Mouse (Mus musculus) hindbrain, embryonic 10.5 days (tissue): ENCODE data around the gene Pigo. TPM values are rescaled to one million over a fixed set of nuclear protein-coding genes. Genes with fewer than 3 reads are reported as not detected.

ENCODE experiments used
- DNase-seq: peaks from one replicate; pipeline ENCODE4 v3.0.0-alpha.2; 2017; ENCODE audit warnings: low spot score
- H3K27ac ChIP-seq: fragments of 300-500 bp; sonication (generic); 2 replicates; pipeline ENCODE4 v1.5.1; 2016; ENCODE audit warnings: mild to moderate bottlenecking, moderate library complexity
- H3K27me3 ChIP-seq: fragments of 300-500 bp; sonication (generic); 2 replicates; pipeline ENCODE4 v1.6.1; 2016; ENCODE audit warnings: mild to moderate bottlenecking; ENCODE audit not compliant: poor library complexity, insufficient read depth, severe bottlenecking
- H3K36me3 ChIP-seq: fragments of 300-500 bp; sonication (generic); 2 replicates; pipeline ENCODE4 v1.6.1; 2016; ENCODE audit warnings: mild to moderate bottlenecking, moderate library complexity
- H3K4me1 ChIP-seq: fragments of 300-500 bp; sonication (generic); replicated peaks from 2 replicates; pipeline ENCODE4 v1.6.1; 2016; ENCODE audit warnings: mild to moderate bottlenecking
- H3K4me3 ChIP-seq: fragments of 300-500 bp; sonication (generic); 2 replicates; pipeline ENCODE4 v1.5.1; 2016; ENCODE audit warnings: mild to moderate bottlenecking, moderate library complexity
- H3K9me3 ChIP-seq: fragments of 300-500 bp; sonication (generic); 2 replicates; pipeline ENCODE4 v1.6.1; 2016; ENCODE audit warnings: mild to moderate bottlenecking, moderate library complexity
- WGBS: fragments of 180-500 bp; shearing (Covaris S2); methylation state at CpG from one replicate; pipeline ENCODE4 v1.1.7; 2016; 5-methylcytosine and 5-hydroxymethylcytosine counted together
- polyA plus RNA-seq: library from polyadenylated mRNA; unstranded; fragments of >200 nt; fragmentation: Nextera tagmentation; extraction: Ambion mirVana; gene quantifications from 2 replicates; pipeline ENCODE4 v1.2.1, GENCODE M21; 2016

Pigo gene
- 20.3 and 23.2 TPM in 2 replicates for polyA plus RNA-seq

GRCm38 (mm10) chr4:43025084-43025960 lies at the start of gene Pigo:
Gene Pigo (minus strand): TSS chr4:43025819.
- Histone ChIP-seq H3K4me3 (peak within 1 kb of the TSS; percentile 65), H3K27me3 (no peaks in the 10 kb centered on the region), H3K4me1 (peaks cover 27% of the 10 kb centered on the region), H3K36me3 (peaks cover 84% of the 10 kb centered on the region), H3K27ac (peak within 1 kb of the TSS; percentile 88), H3K9me3 (no peaks in the 10 kb centered on the region)
- WGBS = 10% methylated on average over 42 of the region's 42 CpGs
- peak; percentile 92 for DNase-seq

GRCm38 (mm10) chr4:43074923-43075322 lies 49.3 kb upstream of the Pigo start:
- H3K36me3 ChIP-seq = no peaks in the 10 kb centered on the region
- no peak overlapping the region for H3K27ac ChIP-seq
- no peak overlapping the region for H3K4me3 ChIP-seq
- no peak for DNase-seq
- H3K4me1 ChIP-seq = no peaks in the 10 kb centered on the region
- H3K27me3 ChIP-seq = no peaks in the 10 kb centered on the region
- no peaks in the 10 kb centered on the region for H3K9me3 ChIP-seq

GRCm38 (mm10) chr4:43065471-43065870 lies 39.9 kb upstream of the Pigo start:
- Histone ChIP-seq H3K27me3 (peaks cover 4% of the 10 kb centered on the region; the same call in 1 of the 2 replicates), H3K4me1 (no peaks in the 10 kb centered on the region), H3K36me3 (no peaks in the 10 kb centered on the region), H3K27ac (no peak overlapping the region), H3K9me3 (no peaks in the 10 kb centered on the region), H3K4me3 (no peak overlapping the region)
- DNase-seq = no peak
- 92% methylated on average over 4 of the region's 4 CpGs for WGBS

- Histone ChIP-seq H3K4me1 (peaks cover 5% of the 10 kb centered on the region; the same call in 1 of the 2 replicates), H3K4me3 (no peak overlapping the region), H3K27me3 (peaks cover 21% of the 10 kb centered on the region; the same call in 1 of the 2 replicates), H3K36me3 (no peaks in the 10 kb centered on the region), H3K9me3 (no peaks in the 10 kb centered on the region), H3K27ac (no peak overlapping the region)
- no peak for DNase-seq
- WGBS = 75% methylated on average over 3 of the region's 3 CpGs
Observed at GRCm38 (mm10) chr4:43060286-43060685, 34.7 kb upstream of the Pigo start.

- Histone ChIP-seq H3K4me3 (peak overlapping the region; percentile 76), H3K27me3 (peaks cover 21% of the 10 kb centered on the region; the same call in 1 of the 2 replicates), H3K27ac (peak overlapping the region; percentile 93; the same call in 1 of the 2 replicates), H3K9me3 (no peaks in the 10 kb centered on the region), H3K4me1 (peaks cover 5% of the 10 kb centered on the region; the same call in 1 of the 2 replicates), H3K36me3 (no peaks in the 10 kb centered on the region)
- 41% methylated on average over 3 of the region's 3 CpGs for WGBS
- DNase-seq = no peak
Observed at GRCm38 (mm10) chr4:43059697-43060096, 34.1 kb upstream of the Pigo start.

- no peaks in the 10 kb centered on the region for H3K9me3 ChIP-seq
- peaks cover 21% of the 10 kb centered on the region; the same call in 1 of the 2 replicates for H3K27me3 ChIP-seq
- peak; percentile 93 for DNase-seq
- peaks cover 5% of the 10 kb centered on the region; the same call in 1 of the 2 replicates for H3K4me1 ChIP-seq
- under 1% methylated on average over 90 of the region's 90 CpGs for WGBS
- H3K4me3 ChIP-seq = peak within 1 kb of the TSS; percentile 76
- H3K27ac ChIP-seq = peak within 1 kb of the TSS; percentile 93
- H3K36me3 ChIP-seq = no peaks in the 10 kb centered on the region
Observed at GRCm38 (mm10) chr4:43058753-43059654, 33.4 kb upstream of the Pigo start, which contains the start of gene Unc13b. Gene Unc13b (plus strand): TSS chr4:43058953.

GRCm38 (mm10) chr4:43058392-43058752 lies 32.8 kb upstream of the Pigo start:
- Histone ChIP-seq H3K27me3 (peaks cover 21% of the 10 kb centered on the region; the same call in 1 of the 2 replicates), H3K9me3 (no peaks in the 10 kb centered on the region), H3K27ac (peak overlapping the region; percentile 93), H3K4me1 (peaks cover 5% of the 10 kb centered on the region; the same call in 1 of the 2 replicates), H3K4me3 (peak overlapping the region; percentile 76), H3K36me3 (no peaks in the 10 kb centered on the region)
- DNase-seq = no peak
- 22% methylated on average over 8 of the region's 8 CpGs for WGBS

GRCm38 (mm10) chr4:43057654-43058053 lies 32.0 kb upstream of the Pigo start:
- H3K4me3 ChIP-seq = no peak overlapping the region
- WGBS = 93% methylated on average over 5 of the region's 5 CpGs
- H3K27ac ChIP-seq = no peak overlapping the region
- DNase-seq = no peak
- peaks cover 21% of the 10 kb centered on the region; the same call in 1 of the 2 replicates for H3K27me3 ChIP-seq
- H3K9me3 ChIP-seq = no peaks in the 10 kb centered on the region
- H3K4me1 ChIP-seq = peaks cover 5% of the 10 kb centered on the region; the same call in 1 of the 2 replicates
- H3K36me3 ChIP-seq = no peaks in the 10 kb centered on the region

- H3K27me3 ChIP-seq = no peaks in the 10 kb centered on the region; the same call in 1 of the 2 replicates
- DNase-seq = no peak
- no peak overlapping the region for H3K4me3 ChIP-seq
- no peaks in the 10 kb centered on the region for H3K36me3 ChIP-seq
- H3K27ac ChIP-seq = no peak overlapping the region
- WGBS = 11% methylated on average over 4 of the region's 4 CpGs
- peaks cover 4% of the 10 kb centered on the region for H3K4me1 ChIP-seq
- H3K9me3 ChIP-seq = no peaks in the 10 kb centered on the region
Observed at GRCm38 (mm10) chr4:43052627-43053026, 27.0 kb upstream of the Pigo start.

- Histone ChIP-seq H3K4me3 (peak overlapping the region; percentile 23; the same call in 1 of the 2 replicates), H3K9me3 (no peaks in the 10 kb centered on the region), H3K27ac (peak overlapping the region; percentile 72), H3K36me3 (no peaks in the 10 kb centered on the region), H3K4me1 (peaks cover 51% of the 10 kb centered on the region), H3K27me3 (no peaks in the 10 kb centered on the region)
- WGBS = 9% methylated on average over 5 of the region's 5 CpGs
- DNase-seq = peak; percentile 62
Observed at GRCm38 (mm10) chr4:43047231-43047630, 21.6 kb upstream of the Pigo start.

GRCm38 (mm10) chr4:43046607-43047006 lies 21.0 kb upstream of the Pigo start:
- Histone ChIP-seq H3K36me3 (no peaks in the 10 kb centered on the region), H3K4me1 (peaks cover 51% of the 10 kb centered on the region), H3K27me3 (no peaks in the 10 kb centered on the region), H3K9me3 (no peaks in the 10 kb centered on the region), H3K4me3 (peak overlapping the region; percentile 64; the same call in 1 of the 2 replicates), H3K27ac (no peak overlapping the region)
- WGBS = 63% methylated on average over 5 of the region's 5 CpGs
- DNase-seq = no peak

GRCm38 (mm10) chr4:43045659-43046302 lies 20.2 kb upstream of the Pigo start, which contains the start of gene Fam214b:
Gene Fam214b (minus strand): TSS chr4:43046220.
- WGBS = under 1% methylated on average over 33 of the region's 33 CpGs
- Histone ChIP-seq H3K9me3 (no peaks in the 10 kb centered on the region), H3K27ac (peak within 1 kb of the TSS; percentile 94), H3K4me1 (peaks cover 56% of the 10 kb centered on the region), H3K36me3 (no peaks in the 10 kb centered on the region), H3K27me3 (no peaks in the 10 kb centered on the region), H3K4me3 (peak within 1 kb of the TSS; percentile 64)
- DNase-seq = peak; percentile 99
